In genomic region chr3:95550176-95550575, GRCm38 (mm10) we compare ENCODE assay signal across 13 mouse cellular contexts. TPM values are rescaled to one million over a fixed set of nuclear protein-coding genes. Genes with fewer than 3 reads are reported as not detected.
"Had no signal": no experiment of that assay in that cellular context is flagged by ENCODE, and none has a peak within 500 bp of the region (broad histone marks: within the 10 kb centered on the region; RNA-seq: fewer than 3 reads in every experiment).

No protein-coding gene starts in this region.

- DNase-seq: retina, postnatal 1 day; right cerebral cortex, adult 18-20 months; right cerebral cortex, postnatal 14 days; right cerebral cortex, postnatal 25 days; right cerebral cortex, postnatal 4 days; spleen, adult 18-20 months; thymus, adult 18-20 months; thymus, adult 2 months; thymus, postnatal 14 days; thymus, postnatal 25 days; thymus, postnatal 36 days; thymus, postnatal 4 days had no signal

RNA-seq across cellular contexts. Expression of gene Hormad1, which starts 9.3 kb away (rescaled TPM):
- total RNA-seq: neutrophil, adult 5-6 weeks had no signal
